Mouse (Mus musculus) heart, postnatal 25 days (tissue): ENCODE measurements around the gene Gm4216. TPM values are rescaled to one million over a fixed set of nuclear protein-coding genes. Genes with fewer than 3 reads are reported as not detected.
"Not testable (repeated sequence)": the region's sequence is repeated elsewhere in the genome, so short reads cannot be mapped to it uniquely, and the experiment has no call there.

Experiments used
- DNase-seq: peaks from one replicate; pipeline ENCODE4 v3.0.0; 2022; ENCODE audit warnings: low spot score
- intact Hi-C: fragments of 180-260 bp; cut with DNase I; formaldehyde crosslinking; loops from one replicate; pipeline ENCODE4 v1.15.1; 2025
- total RNA-seq, 2 experiments: library from RNA; stranded (reverse); gene quantifications; 2 replicates each; pipeline ENCODE4 v1.2.3; 2021

Gm4216 gene
- not detected for total RNA-seq

GRCm38 (mm10) chr7:23019823-23020222 lies at the start of gene Gm4216:
Gene Gm4216 (minus strand): TSS chr7:23019923.
- DNase-seq, intact Hi-C loops: not testable (repeated sequence)

DNA sequence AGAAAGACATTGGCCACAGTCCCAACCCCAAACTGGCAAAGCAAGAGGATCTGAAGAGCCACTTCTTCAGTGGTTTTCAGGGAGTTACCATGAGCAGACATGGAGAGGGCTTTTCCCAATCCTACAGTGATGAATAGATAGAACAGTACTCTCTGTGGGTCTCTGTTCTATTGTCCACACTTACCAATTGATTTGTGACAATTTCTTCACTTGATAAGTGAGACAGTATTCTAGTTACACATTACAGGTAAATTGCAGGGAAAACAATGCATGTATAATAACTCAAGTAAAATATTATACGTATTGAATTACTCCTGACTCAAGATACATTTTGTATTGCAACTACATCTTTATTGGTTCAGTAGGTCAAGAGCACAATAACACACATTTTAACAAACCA lies 47.6 kb upstream of the Gm4216 start, which contains the start of gene Gm8720:
Gm8720 (minus strand) TSS at position 101 of the 400 bp plus-strand sequence.
- DNase-seq, intact Hi-C loops: not testable (repeated sequence)

DNA sequence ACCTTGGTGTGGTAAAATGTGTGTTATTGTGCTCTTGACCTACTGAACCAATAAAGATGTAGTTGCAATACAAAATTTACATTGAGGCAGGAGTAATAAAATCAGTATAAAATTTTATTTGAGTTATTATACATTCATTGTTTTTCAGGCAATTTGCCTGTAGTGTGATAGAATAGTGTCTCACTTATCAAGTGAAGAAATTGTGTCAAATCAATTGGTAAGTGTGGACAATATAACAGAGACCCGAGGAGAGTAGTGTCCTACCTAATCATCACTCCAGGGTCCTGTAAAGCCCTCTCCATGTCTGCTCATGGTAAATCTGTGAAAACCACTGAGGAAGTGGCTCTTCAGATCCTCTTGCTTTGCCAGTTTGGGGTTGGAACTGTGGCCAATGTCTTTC lies 35.5 kb upstream of the Gm4216 start, which contains the start of gene Vmn1r163:
Vmn1r163 (plus strand) TSS at position 301 of the 400 bp plus-strand sequence.
- intact Hi-C loops, DNase-seq: not testable (repeated sequence)

DNA sequence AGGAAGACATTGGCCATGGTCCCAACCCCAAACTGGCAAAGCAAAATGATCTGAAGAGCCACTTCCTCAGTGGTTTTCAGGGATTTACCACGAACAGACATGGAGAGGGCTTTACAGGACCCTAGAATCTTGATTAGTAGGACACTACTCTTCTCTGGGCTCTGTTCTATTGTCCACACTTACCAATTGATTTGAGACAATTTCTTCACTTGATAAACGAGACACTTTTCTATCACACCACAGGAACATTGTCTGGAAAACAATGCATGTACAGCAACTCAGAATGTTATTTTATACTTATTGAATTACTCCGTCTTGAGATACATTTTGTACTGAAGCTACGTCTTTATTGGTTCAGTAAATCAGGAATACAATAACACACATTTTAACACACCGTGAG lies 35.1 kb downstream of the Gm4216 start, which contains the start of gene Gm4214:
Gm4214 (minus strand) TSS at position 101 of the 400 bp plus-strand sequence.
- DNase-seq, intact Hi-C loops: not testable (repeated sequence)

Other genes with a start within 250 kb of the Gm4216 start
- not detected for gene Vmn1r158, start 229.1 kb downstream of the Gm4216 start, total RNA-seq
- not detected for gene Vmn1r159, start 176.3 kb downstream of the Gm4216 start, total RNA-seq
- not detected for gene Vmn1r160, start 148.7 kb downstream of the Gm4216 start, total RNA-seq
- gene Gm4214, start 35.2 kb downstream of the Gm4216 start, total RNA-seq, result not detected
- gene Vmn1r163, start 35.6 kb upstream of the Gm4216 start, total RNA-seq, result not detected
- not detected for gene Gm8720, start 47.5 kb upstream of the Gm4216 start, total RNA-seq
- not detected for gene Gm10662, start 124.6 kb upstream of the Gm4216 start, total RNA-seq
- gene Vmn1r165, start 197.4 kb upstream of the Gm4216 start, total RNA-seq, result not detected
- gene Vmn1r166, start 231.8 kb upstream of the Gm4216 start, total RNA-seq, result not detected